Mouse (Mus musculus): Measurements from ENCODE around the gene Dock8. TPM values are rescaled to one million over a fixed set of nuclear protein-coding genes. Genes with fewer than 3 reads are reported as not detected.

The Dock8 gene
- polyA plus RNA-seq, 1 experiment from 2014 or later = 17.6 TPM

DNA sequence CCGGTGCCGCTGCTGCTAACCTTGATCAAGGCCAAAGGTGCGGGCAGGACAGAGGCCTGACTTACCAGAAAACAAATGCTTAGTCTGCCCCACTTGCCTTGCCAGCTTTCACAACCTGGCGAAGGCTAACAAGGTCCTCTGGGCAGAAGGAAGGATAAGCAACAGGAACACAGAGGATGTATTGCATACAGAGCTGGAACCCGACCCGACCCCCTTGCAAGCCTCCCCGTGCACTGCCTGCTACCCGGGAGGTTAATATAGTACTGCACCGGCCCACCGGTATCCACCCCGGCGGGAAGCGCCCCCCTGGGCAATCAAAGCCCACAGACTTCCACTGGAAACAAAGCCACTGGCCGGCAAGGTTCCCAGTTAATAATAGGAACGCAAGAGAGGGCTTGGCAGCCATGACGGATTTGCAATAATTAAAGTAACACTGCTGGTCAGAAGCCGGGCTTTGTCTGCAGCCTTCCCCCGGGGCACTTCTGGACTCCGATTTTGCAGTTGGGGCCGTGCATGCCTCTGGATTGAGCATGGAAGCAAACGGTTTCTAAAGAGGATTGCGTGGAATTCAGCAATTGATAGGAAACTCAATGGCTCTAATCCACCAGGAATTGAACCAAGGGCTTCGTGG, 208.5 kb downstream of the Dock8 start:
- H3K27me3 ChIP-seq (replicated peaks; ENCODE audit: control insufficient read depth, insufficient read depth, low read length) = peaks cover 6% of the 10 kb centered on the region; the same call in 1 of the 2 replicates
- peaks cover 4% of the 10 kb centered on the region for H3K4me1 ChIP-seq (replicated peaks; ENCODE audit: control insufficient read depth, insufficient read depth, low read length)
- no peak overlapping the region for H3K4me3 ChIP-seq (ENCODE audit: low read depth, low read length)
- no peak for ATAC-seq (replicated peaks; ENCODE audit: low FRiP score)
- no peaks in the 10 kb centered on the region for H3K36me3 ChIP-seq (ENCODE audit: control insufficient read depth, insufficient read depth, low read length)
- 32% methylated on average over 23 of the region's 23 CpGs for WGBS
- no peaks in the 10 kb centered on the region for H3K9me3 ChIP-seq (ENCODE audit: control insufficient read depth, low read length)
- no peak for DNase-seq (ENCODE audit: low spot score)
- H3K4me2 ChIP-seq = peak overlapping the region; percentile 3
- no peak overlapping the region for H3K27ac ChIP-seq (ENCODE audit: low read depth, low read length)
- H3K9ac ChIP-seq (ENCODE audit: low read depth, low read length) = no peak overlapping the region

DNA sequence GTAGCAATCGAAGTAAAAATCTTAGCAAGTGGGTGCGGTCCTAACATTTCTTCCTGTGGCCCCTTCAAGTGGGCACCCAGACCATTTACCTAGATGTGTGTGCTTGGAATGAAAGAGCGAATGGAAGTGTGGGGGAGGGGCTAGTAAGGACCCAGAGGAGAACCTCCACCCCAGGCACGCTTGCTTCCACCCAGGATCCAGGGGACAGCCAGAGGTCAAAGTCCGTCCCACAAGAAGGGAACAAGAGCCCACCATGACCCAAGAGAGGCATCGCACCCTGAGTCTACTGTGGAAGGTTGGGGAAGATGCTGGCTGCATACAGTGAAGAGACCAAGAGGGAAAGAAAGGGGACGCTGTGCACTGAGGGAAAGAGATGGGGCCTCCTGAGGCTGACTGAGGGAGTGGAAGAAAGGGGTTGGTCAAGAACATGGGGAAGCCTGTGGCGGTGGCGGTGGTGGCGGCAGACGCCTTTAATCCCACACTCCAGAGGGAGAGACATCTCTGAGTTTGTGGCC, 209.3 kb downstream of the Dock8 start:
- 67% methylated on average over 11 of the region's 11 CpGs for WGBS
- ATAC-seq (replicated peaks; ENCODE audit: low FRiP score) (no peak), DNase-seq (ENCODE audit: low spot score) (no peak)
- no peak overlapping the region for H3K4me2 ChIP-seq
- H3K4me1 ChIP-seq (replicated peaks; ENCODE audit: control insufficient read depth, insufficient read depth, low read length) = peaks cover 4% of the 10 kb centered on the region
- no peaks in the 10 kb centered on the region for H3K36me3 ChIP-seq (ENCODE audit: control insufficient read depth, insufficient read depth, low read length)
- peaks cover 6% of the 10 kb centered on the region; the same call in 1 of the 2 replicates for H3K27me3 ChIP-seq (replicated peaks; ENCODE audit: control insufficient read depth, insufficient read depth, low read length)
- no peak overlapping the region for H3K4me3 ChIP-seq (ENCODE audit: low read depth, low read length)
- no peaks in the 10 kb centered on the region for H3K9me3 ChIP-seq (ENCODE audit: control insufficient read depth, low read length)
- H3K9ac ChIP-seq (ENCODE audit: low read depth, low read length) = no peak overlapping the region
- H3K27ac ChIP-seq (ENCODE audit: low read depth, low read length) = no peak overlapping the region

DNA sequence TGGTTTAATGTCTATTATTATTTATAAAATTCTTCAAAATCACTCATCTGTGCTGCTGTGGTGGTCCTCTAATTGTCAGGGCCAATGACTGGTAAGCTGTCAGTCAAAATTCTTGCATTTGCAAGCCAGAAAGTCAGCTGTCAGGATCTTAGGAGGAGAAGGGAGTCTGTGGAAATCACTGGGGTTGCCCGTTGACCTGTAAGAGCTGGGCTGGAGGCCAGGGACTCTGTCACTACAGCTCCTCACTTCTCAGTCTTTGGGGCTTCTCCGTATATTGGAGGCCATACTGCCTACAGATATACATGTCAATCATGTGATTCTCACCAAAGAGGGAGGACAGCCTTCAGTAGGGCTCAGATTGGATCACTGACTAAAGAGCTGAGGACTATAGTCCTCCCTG, 221.3 kb downstream of the Dock8 start:
- Histone ChIP-seq H3K9ac (ENCODE audit: low read depth, low read length) (no peak overlapping the region), H3K4me2 (no peak overlapping the region), H3K9me3 (ENCODE audit: control insufficient read depth, low read length) (no peaks in the 10 kb centered on the region), H3K36me3 (ENCODE audit: control insufficient read depth, insufficient read depth, low read length) (no peaks in the 10 kb centered on the region), H3K4me3 (ENCODE audit: low read depth, low read length) (no peak overlapping the region), H3K27me3 (replicated peaks; ENCODE audit: control insufficient read depth, insufficient read depth, low read length) (no peaks in the 10 kb centered on the region), H3K4me1 (replicated peaks; ENCODE audit: control insufficient read depth, insufficient read depth, low read length) (no peaks in the 10 kb centered on the region), H3K27ac (ENCODE audit: low read depth, low read length) (no peak overlapping the region)
- WGBS = 77% methylated on average over 2 of the region's 2 CpGs
- no peak for DNase-seq (ENCODE audit: low spot score)
- ATAC-seq (replicated peaks; ENCODE audit: low FRiP score) = no peak

- no peak overlapping the region for H3K27ac ChIP-seq (ENCODE audit: low read depth, low read length)
- H3K36me3 ChIP-seq (ENCODE audit: control insufficient read depth, insufficient read depth, low read length) = no peaks in the 10 kb centered on the region
- H3K4me1 ChIP-seq (replicated peaks; ENCODE audit: control insufficient read depth, insufficient read depth, low read length) = no peaks in the 10 kb centered on the region
- no peak for ATAC-seq (replicated peaks; ENCODE audit: low FRiP score)
- no peaks in the 10 kb centered on the region for H3K27me3 ChIP-seq (replicated peaks; ENCODE audit: control insufficient read depth, insufficient read depth, low read length)
- WGBS = 58% methylated on average over 9 of the region's 9 CpGs
- H3K4me2 ChIP-seq = no peak overlapping the region
- H3K9me3 ChIP-seq (ENCODE audit: control insufficient read depth, low read length) = no peaks in the 10 kb centered on the region
- no peak overlapping the region for H3K9ac ChIP-seq (ENCODE audit: low read depth, low read length)
- no peak for DNase-seq (ENCODE audit: low spot score)
- no peak overlapping the region for H3K4me3 ChIP-seq (ENCODE audit: low read depth, low read length)
These were observed 222.8 kb downstream of the Dock8 start for GRCm38 (mm10) chr19:25221964-25222640.

- DNase-seq (ENCODE audit: low spot score) = no peak
- no peaks in the 10 kb centered on the region for H3K36me3 ChIP-seq (ENCODE audit: control insufficient read depth, insufficient read depth, low read length)
- ATAC-seq (replicated peaks; ENCODE audit: low FRiP score) = peak; percentile 57; the same call in 1 of the 2 replicates
- H3K9ac ChIP-seq (ENCODE audit: low read depth, low read length) = no peak overlapping the region
- H3K4me3 ChIP-seq (ENCODE audit: low read depth, low read length) = no peak overlapping the region
- H3K4me2 ChIP-seq = no peak overlapping the region
- 83% methylated on average over 4 of the region's 4 CpGs for WGBS
- H3K9me3 ChIP-seq (ENCODE audit: control insufficient read depth, low read length) = no peaks in the 10 kb centered on the region
- peaks cover 4% of the 10 kb centered on the region for H3K27me3 ChIP-seq (replicated peaks; ENCODE audit: control insufficient read depth, insufficient read depth, low read length)
- no peaks in the 10 kb centered on the region for H3K4me1 ChIP-seq (replicated peaks; ENCODE audit: control insufficient read depth, insufficient read depth, low read length)
- H3K27ac ChIP-seq (ENCODE audit: low read depth, low read length) = no peak overlapping the region
These were observed 231.0 kb downstream of the Dock8 start for GRCm38 (mm10) chr19:25230058-25230974.

DNA sequence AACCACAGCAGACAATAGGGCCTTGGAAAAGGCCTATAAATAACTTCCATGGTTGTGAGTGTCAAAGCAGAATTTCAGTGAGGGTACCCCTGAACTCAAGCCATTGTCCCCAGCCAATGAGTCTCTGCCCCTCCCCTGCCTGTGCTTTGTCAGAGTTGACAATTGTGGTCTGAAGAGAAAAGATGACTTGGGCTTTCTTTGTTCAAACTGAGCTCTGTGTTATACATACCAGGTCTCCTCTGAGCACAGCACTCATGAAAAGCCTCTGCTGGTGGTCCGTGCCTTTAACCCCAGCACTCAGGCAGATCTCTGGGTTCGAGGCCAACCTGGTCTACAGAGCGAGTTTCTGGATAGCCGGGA, 231.6 kb downstream of the Dock8 start:
- Histone ChIP-seq H3K4me1 (replicated peaks; ENCODE audit: control insufficient read depth, insufficient read depth, low read length) (no peaks in the 10 kb centered on the region), H3K36me3 (ENCODE audit: control insufficient read depth, insufficient read depth, low read length) (no peaks in the 10 kb centered on the region), H3K27ac (ENCODE audit: low read depth, low read length) (no peak overlapping the region), H3K9me3 (ENCODE audit: control insufficient read depth, low read length) (no peaks in the 10 kb centered on the region), H3K9ac (ENCODE audit: low read depth, low read length) (no peak overlapping the region), H3K4me3 (ENCODE audit: low read depth, low read length) (no peak overlapping the region), H3K27me3 (replicated peaks; ENCODE audit: control insufficient read depth, insufficient read depth, low read length) (peaks cover 7% of the 10 kb centered on the region), H3K4me2 (no peak overlapping the region)
- 68% methylated on average over 4 of the region's 4 CpGs for WGBS
- 0 out of 2 replicates have a peak, but pooled peaks have one; percentile 12 for ATAC-seq (replicated peaks; ENCODE audit: low FRiP score)
- no peak for DNase-seq (ENCODE audit: low spot score)

GRCm38 (mm10) chr19:25232032-25232431, 232.7 kb downstream of the Dock8 start:
- Histone ChIP-seq H3K4me3 (ENCODE audit: low read depth, low read length) (no peak overlapping the region), H3K4me1 (replicated peaks; ENCODE audit: control insufficient read depth, insufficient read depth, low read length) (no peaks in the 10 kb centered on the region), H3K36me3 (ENCODE audit: control insufficient read depth, insufficient read depth, low read length) (no peaks in the 10 kb centered on the region), H3K27me3 (replicated peaks; ENCODE audit: control insufficient read depth, insufficient read depth, low read length) (peaks cover 18% of the 10 kb centered on the region), H3K9ac (ENCODE audit: low read depth, low read length) (no peak overlapping the region), H3K4me2 (no peak overlapping the region), H3K9me3 (ENCODE audit: control insufficient read depth, low read length) (no peaks in the 10 kb centered on the region), H3K27ac (ENCODE audit: low read depth, low read length) (no peak overlapping the region)
- DNase-seq (ENCODE audit: low spot score) (no peak), ATAC-seq (replicated peaks; ENCODE audit: low FRiP score) (no peak)
- WGBS = 48% methylated on average over 10 of the region's 10 CpGs

GRCm38 (mm10) chr19:25236596-25237491, 237.5 kb downstream of the Dock8 start, which contains the start of gene Kank1:
Kank1 (plus strand) TSS chr19:25236975.
- DNase-seq (ENCODE audit: low spot score) (peak; percentile 75), ATAC-seq (replicated peaks; ENCODE audit: low FRiP score) (peak; percentile 73)
- Histone ChIP-seq H3K4me1 (replicated peaks; ENCODE audit: control insufficient read depth, insufficient read depth, low read length) (no peaks in the 10 kb centered on the region), H3K27ac (ENCODE audit: low read depth, low read length) (peak within 1 kb of the TSS; percentile 66; the same call in 1 of the 2 replicates), H3K4me3 (ENCODE audit: low read depth, low read length) (peak within 1 kb of the TSS; percentile 58), H3K27me3 (replicated peaks; ENCODE audit: control insufficient read depth, insufficient read depth, low read length) (peaks cover 34% of the 10 kb centered on the region), H3K36me3 (ENCODE audit: control insufficient read depth, insufficient read depth, low read length) (no peaks in the 10 kb centered on the region), H3K9ac (ENCODE audit: low read depth, low read length) (peak within 1 kb of the TSS; percentile 48), H3K4me2 (peak within 1 kb of the TSS; percentile 93), H3K9me3 (ENCODE audit: control insufficient read depth, low read length) (no peaks in the 10 kb centered on the region)
- under 1% methylated on average over 76 of the region's 76 CpGs for WGBS

All from liver, embryonic 11.5 days (tissue).